Mouse (Mus musculus): ENCODE measurements around the gene Ccdc105. TPM values are rescaled to one million over a fixed set of nuclear protein-coding genes. Genes with fewer than 3 reads are reported as not detected.

Ccdc105 gene
- polyA plus RNA-seq, 1 experiment from 2014 or later: 0.16 TPM

- H3K9ac ChIP-seq (ENCODE audit: low read length): no peak overlapping the region
- 50% methylated on average over 2 of the region's 2 CpGs for WGBS
- ATAC-seq (ENCODE audit: low read depth): no peak
Observed at GRCm38 (mm10) chr10:78722654-78723053, 30.2 kb downstream of the Ccdc105 start.

DNA sequence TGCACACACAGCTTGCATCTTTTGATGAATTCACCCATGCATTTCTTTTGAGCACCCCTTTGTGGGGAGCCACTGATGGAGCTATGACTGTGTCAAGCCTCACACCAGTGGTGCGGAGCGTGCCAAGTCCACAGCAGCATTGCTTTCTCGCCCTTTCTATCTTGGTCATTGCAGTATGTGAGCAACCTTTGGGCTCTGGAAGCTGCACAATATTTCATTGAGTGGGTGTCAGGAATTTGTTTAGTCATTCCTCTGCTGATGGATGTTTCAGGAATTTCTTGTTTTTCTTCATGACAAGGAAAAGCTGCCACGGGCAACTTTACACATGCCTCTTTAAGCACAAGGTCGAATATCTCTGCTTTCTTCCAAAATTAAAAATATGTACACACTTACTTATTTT, 30.8 kb downstream of the Ccdc105 start:
- H3K9me3 ChIP-seq (ENCODE audit: control insufficient read depth, low read length): no peaks in the 10 kb centered on the region
- H3K4me2 ChIP-seq (ENCODE audit: low read depth, low read length): no peak overlapping the region
- peak; percentile 50 for ATAC-seq (ENCODE audit: low read depth)
- no peaks in the 10 kb centered on the region for H3K36me3 ChIP-seq (ENCODE audit: control insufficient read depth, insufficient read depth, low read length)
- 46% methylated on average over 5 of the region's 5 CpGs for WGBS
- H3K4me1 ChIP-seq (replicated peaks; ENCODE audit: control insufficient read depth, insufficient read depth, low read length): 0 out of 2 replicates have a peak, but pooled peaks cover 4% of the 10 kb centered on the region
- no peaks in the 10 kb centered on the region for H3K27me3 ChIP-seq (ENCODE audit: control insufficient read depth, insufficient read depth, low read depth, low read length)
- no peak overlapping the region for H3K9ac ChIP-seq (ENCODE audit: low read length)
- H3K27ac ChIP-seq (ENCODE audit: low read length): no peak overlapping the region
- no peak overlapping the region for H3K4me3 ChIP-seq (ENCODE audit: low read length)

More at GRCm38 (mm10) chr10:78722654-78723053, 30.2 kb downstream of the Ccdc105 start:
- Histone ChIP-seq H3K27me3 (ENCODE audit: control insufficient read depth, insufficient read depth, low read depth, low read length) (no peaks in the 10 kb centered on the region), H3K27ac (ENCODE audit: low read length) (no peak overlapping the region), H3K4me2 (ENCODE audit: low read depth, low read length) (no peak overlapping the region), H3K4me3 (ENCODE audit: low read length) (no peak overlapping the region), H3K36me3 (ENCODE audit: control insufficient read depth, insufficient read depth, low read length) (no peaks in the 10 kb centered on the region), H3K4me1 (replicated peaks; ENCODE audit: control insufficient read depth, insufficient read depth, low read length) (0 out of 2 replicates have a peak, but pooled peaks cover 4% of the 10 kb centered on the region), H3K9me3 (ENCODE audit: control insufficient read depth, low read length) (no peaks in the 10 kb centered on the region)

DNA sequence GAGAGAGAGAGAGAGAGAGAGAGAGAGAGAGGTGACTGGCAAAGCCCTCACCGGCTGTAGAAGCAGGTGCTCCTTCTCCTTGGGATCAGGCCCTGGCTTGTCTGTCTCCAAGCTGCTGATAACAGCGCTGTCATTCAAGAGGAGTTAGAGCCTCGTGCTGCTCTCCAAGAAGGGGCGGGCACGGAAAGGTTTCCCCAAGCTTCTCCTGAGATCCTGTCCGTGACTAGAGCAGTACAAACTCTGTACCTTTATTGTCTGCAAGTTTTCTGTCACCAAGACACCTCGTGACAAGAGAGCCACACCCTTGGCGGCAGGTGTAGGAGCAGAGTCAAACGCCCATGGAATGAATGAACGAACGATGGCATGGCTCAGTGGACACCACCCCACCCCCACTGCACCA, 34.8 kb downstream of the Ccdc105 start, which contains the start of gene Casp14:
Gene Casp14 (minus strand): TSS at position 239 of the 400 bp plus-strand sequence.
- no peaks in the 10 kb centered on the region for H3K9me3 ChIP-seq (ENCODE audit: control insufficient read depth, low read length)
- no peak within 1 kb of the TSS for H3K4me3 ChIP-seq (ENCODE audit: low read length)
- no peak within 1 kb of the TSS for H3K9ac ChIP-seq (ENCODE audit: low read length)
- H3K4me2 ChIP-seq (ENCODE audit: low read depth, low read length): no peak within 1 kb of the TSS
- ATAC-seq (ENCODE audit: low read depth): no peak
- 37% methylated on average over 11 of the region's 11 CpGs for WGBS
- H3K27me3 ChIP-seq (ENCODE audit: control insufficient read depth, insufficient read depth, low read depth, low read length): no peaks in the 10 kb centered on the region
- H3K27ac ChIP-seq (ENCODE audit: low read length): no peak within 1 kb of the TSS
- 0 out of 2 replicates have a peak, but pooled peaks cover 4% of the 10 kb centered on the region for H3K4me1 ChIP-seq (replicated peaks; ENCODE audit: control insufficient read depth, insufficient read depth, low read length)
- H3K36me3 ChIP-seq (ENCODE audit: control insufficient read depth, insufficient read depth, low read length): no peaks in the 10 kb centered on the region

DNA sequence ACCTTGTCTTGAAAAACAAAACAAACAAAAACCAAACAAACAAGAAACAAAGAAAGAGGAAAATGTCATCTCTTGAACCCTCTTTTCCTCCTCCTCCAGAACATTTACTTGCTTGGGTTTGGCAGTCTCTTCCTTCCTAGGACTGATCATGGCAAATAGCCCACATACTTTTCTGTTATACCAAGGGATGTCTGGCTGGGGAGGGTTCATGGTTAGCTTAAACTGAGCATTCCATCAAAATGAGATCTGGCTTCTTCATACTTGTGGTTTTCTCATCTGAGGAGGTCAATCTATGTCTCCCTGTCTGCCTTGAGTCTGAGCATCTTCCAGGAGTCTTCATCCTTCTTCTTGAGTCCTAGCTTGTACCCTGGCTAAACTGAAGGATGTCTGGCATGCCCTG, 36.6 kb downstream of the Ccdc105 start:
- no peak overlapping the region for H3K27ac ChIP-seq (ENCODE audit: low read length)
- no peak overlapping the region for H3K4me3 ChIP-seq (ENCODE audit: low read length)
- no peaks in the 10 kb centered on the region for H3K36me3 ChIP-seq (ENCODE audit: control insufficient read depth, insufficient read depth, low read length)
- no peaks in the 10 kb centered on the region for H3K9me3 ChIP-seq (ENCODE audit: control insufficient read depth, low read length)
- no peaks in the 10 kb centered on the region for H3K27me3 ChIP-seq (ENCODE audit: control insufficient read depth, insufficient read depth, low read depth, low read length)
- no peak overlapping the region for H3K9ac ChIP-seq (ENCODE audit: low read length)
- H3K4me2 ChIP-seq (ENCODE audit: low read depth, low read length): no peak overlapping the region
- no peak for ATAC-seq (ENCODE audit: low read depth)
- H3K4me1 ChIP-seq (replicated peaks; ENCODE audit: control insufficient read depth, insufficient read depth, low read length): no peaks in the 10 kb centered on the region

DNA sequence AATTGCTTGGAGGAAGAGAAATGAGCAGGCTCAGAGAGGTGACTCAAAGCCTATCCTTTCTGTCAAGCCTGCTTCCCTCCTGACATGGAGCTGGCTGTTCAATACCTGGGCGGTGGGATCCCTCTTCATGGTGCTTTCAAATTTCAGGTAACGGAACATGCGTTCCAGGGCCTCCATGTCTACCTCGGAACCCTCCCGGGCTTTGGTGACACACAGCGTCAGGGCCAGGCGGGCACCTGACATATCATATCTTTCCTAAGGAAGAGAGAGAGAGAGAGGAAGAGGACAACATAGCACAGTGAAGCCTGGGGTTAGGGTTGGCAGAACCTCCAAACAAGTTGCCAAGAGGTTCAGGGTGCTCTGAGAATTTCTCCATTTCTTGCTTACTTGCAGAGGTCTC, 37.7 kb downstream of the Ccdc105 start:
- WGBS: 97% methylated on average over 7 of the region's 7 CpGs
- no peak overlapping the region for H3K4me3 ChIP-seq (ENCODE audit: low read length)
- H3K27ac ChIP-seq (ENCODE audit: low read length): no peak overlapping the region
- no peak overlapping the region for H3K4me2 ChIP-seq (ENCODE audit: low read depth, low read length)
- no peaks in the 10 kb centered on the region for H3K27me3 ChIP-seq (ENCODE audit: control insufficient read depth, insufficient read depth, low read depth, low read length)
- H3K9me3 ChIP-seq (ENCODE audit: control insufficient read depth, low read length): no peaks in the 10 kb centered on the region
- no peak for ATAC-seq (ENCODE audit: low read depth)
- H3K4me1 ChIP-seq (replicated peaks; ENCODE audit: control insufficient read depth, insufficient read depth, low read length): no peaks in the 10 kb centered on the region
- H3K9ac ChIP-seq (ENCODE audit: low read length): no peak overlapping the region
- H3K36me3 ChIP-seq (ENCODE audit: control insufficient read depth, insufficient read depth, low read length): no peaks in the 10 kb centered on the region

DNA sequence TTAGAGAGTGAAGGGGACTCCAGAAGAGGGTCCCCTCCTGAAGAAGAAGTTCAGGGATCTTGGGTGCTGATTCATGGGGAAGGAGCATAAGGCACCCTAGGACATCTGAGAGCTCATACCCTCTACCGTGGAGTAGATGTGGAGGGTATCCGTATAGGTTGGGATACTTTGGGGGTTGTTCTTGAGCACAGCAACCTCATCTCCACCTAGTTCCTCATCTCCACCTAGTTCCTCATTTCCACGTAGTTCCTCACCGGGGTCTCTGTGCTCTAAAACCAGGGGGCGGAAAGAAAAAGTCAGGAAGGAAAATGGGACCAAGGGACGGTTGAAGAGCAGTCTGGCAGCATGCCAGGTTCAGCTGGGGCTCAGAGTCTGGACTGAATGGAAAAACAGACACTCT, 38.7 kb downstream of the Ccdc105 start:
- no peak for ATAC-seq (ENCODE audit: low read depth)
- H3K36me3 ChIP-seq (ENCODE audit: control insufficient read depth, insufficient read depth, low read length): no peaks in the 10 kb centered on the region

GRCm38 (mm10) chr10:78710706-78711105, 42.2 kb downstream of the Ccdc105 start:
- H3K27ac ChIP-seq (ENCODE audit: low read length): no peak overlapping the region
- ATAC-seq (ENCODE audit: low read depth): no peak
- no peak overlapping the region for H3K4me3 ChIP-seq (ENCODE audit: low read length)
- no peak overlapping the region for H3K9ac ChIP-seq (ENCODE audit: low read length)
- no peaks in the 10 kb centered on the region for H3K27me3 ChIP-seq (ENCODE audit: control insufficient read depth, insufficient read depth, low read depth, low read length)
- no peaks in the 10 kb centered on the region for H3K36me3 ChIP-seq (ENCODE audit: control insufficient read depth, insufficient read depth, low read length)
- no peak overlapping the region for H3K4me2 ChIP-seq (ENCODE audit: low read depth, low read length)
- no peaks in the 10 kb centered on the region for H3K9me3 ChIP-seq (ENCODE audit: control insufficient read depth, low read length)
- no peaks in the 10 kb centered on the region for H3K4me1 ChIP-seq (replicated peaks; ENCODE audit: control insufficient read depth, insufficient read depth, low read length)

More for the DNA sequence above, 38.7 kb downstream of the Ccdc105 start:
- 58% methylated on average over 6 of the region's 6 CpGs for WGBS
- H3K9ac ChIP-seq (ENCODE audit: low read length): no peak overlapping the region
- H3K4me3 ChIP-seq (ENCODE audit: low read length): no peak overlapping the region
- no peaks in the 10 kb centered on the region for H3K4me1 ChIP-seq (replicated peaks; ENCODE audit: control insufficient read depth, insufficient read depth, low read length)
- H3K27me3 ChIP-seq (ENCODE audit: control insufficient read depth, insufficient read depth, low read depth, low read length): no peaks in the 10 kb centered on the region
- no peaks in the 10 kb centered on the region for H3K9me3 ChIP-seq (ENCODE audit: control insufficient read depth, low read length)
- H3K4me2 ChIP-seq (ENCODE audit: low read depth, low read length): no peak overlapping the region
- no peak overlapping the region for H3K27ac ChIP-seq (ENCODE audit: low read length)

GRCm38 (mm10) chr10:78700881-78701280, 52.0 kb downstream of the Ccdc105 start:
- Histone ChIP-seq H3K36me3 (ENCODE audit: control insufficient read depth, insufficient read depth, low read length) (no peaks in the 10 kb centered on the region), H3K27ac (ENCODE audit: low read length) (no peak overlapping the region), H3K4me2 (ENCODE audit: low read depth, low read length) (no peak overlapping the region), H3K9ac (ENCODE audit: low read length) (no peak overlapping the region), H3K4me3 (ENCODE audit: low read length) (no peak overlapping the region), H3K4me1 (replicated peaks; ENCODE audit: control insufficient read depth, insufficient read depth, low read length) (no peaks in the 10 kb centered on the region), H3K9me3 (ENCODE audit: control insufficient read depth, low read length) (no peaks in the 10 kb centered on the region), H3K27me3 (ENCODE audit: control insufficient read depth, insufficient read depth, low read depth, low read length) (no peaks in the 10 kb centered on the region)
- no peak for ATAC-seq (ENCODE audit: low read depth)
- 45% methylated on average over 3 of the region's 3 CpGs for WGBS

All from lung, embryonic 16.5 days (tissue).